Mouse (Mus musculus) CH12.LX (cell line): ENCODE data around the gene Mob3b.

ENCODE experiments used
- CTCF ChIP-seq, 2 experiments: IDR thresholded peaks in 1 of 2; conservative IDR thresholded peaks in 1 of 2; 2 replicates each; pipeline ENCODE4 v1.5.1; 2011 to 2012; ENCODE audit warnings: low read depth in 2 of 2, low read length in 2 of 2, improper control_type of control experiment in 1 of 2, inconsistent platforms in 1 of 2, mild to moderate bottlenecking in 1 of 2, moderate library complexity in 1 of 2
- E2F4 ChIP-seq: IDR thresholded peaks from 2 replicates; pipeline ENCODE4 v1.6.1; 2011; ENCODE audit warnings: low read depth, low read length, improper control_type of control experiment; ENCODE audit not compliant: insufficient replicate concordance
- IRF4 ChIP-seq: IDR thresholded peaks from 2 replicates; pipeline ENCODE4 v1.6.1; 2014; ENCODE audit warnings: low read depth, mild to moderate bottlenecking, inconsistent platforms, low read length, improper control_type of control experiment
- NELFE ChIP-seq: IDR thresholded peaks from 2 replicates; pipeline ENCODE4 v1.6.1; 2011; ENCODE audit warnings: low read depth, low read length, improper control_type of control experiment
- ZNF384 ChIP-seq: IDR thresholded peaks from 2 replicates; pipeline ENCODE4 v1.6.1; 2012; ENCODE audit warnings: low read depth, low read length, improper control_type of control experiment, inconsistent platforms

DNA sequence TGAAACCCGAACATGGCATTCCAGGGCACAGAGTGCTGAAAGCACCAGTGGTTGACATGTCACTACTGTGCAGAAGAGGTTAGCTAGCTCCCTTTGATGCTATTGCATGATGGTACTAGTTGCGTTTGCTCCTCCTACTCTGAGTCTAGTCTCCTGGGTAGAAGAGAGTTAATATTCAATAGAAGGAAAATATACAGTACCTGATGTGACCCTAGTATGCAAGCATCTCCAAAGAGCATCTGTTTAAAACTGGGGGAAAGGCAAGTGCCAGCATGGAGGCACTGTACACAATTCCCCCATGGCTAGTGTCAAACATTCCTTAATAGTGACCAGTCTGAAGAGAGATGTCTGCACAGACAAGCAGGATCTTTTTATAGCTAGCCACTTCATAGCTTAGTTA is 119.5 kb downstream of the Mob3b start:
- TF ChIP-seq CTCF (conservative IDR thresholded peaks at IDR 0.05 in 1 of 2, IDR thresholded peaks at IDR 0.05 in 1 of 2; ENCODE audit: low read depth in 2 of 2, low read length in 2 of 2) (no peak), ZNF384 (no peak), NELFE (no peak), E2F4 (no peak), IRF4 (no peak)
